Mouse (Mus musculus) cortical plate, adult 2 months (tissue): Measurements from ENCODE around the gene Spc24.

ENCODE experiments used
- CTCF ChIP-seq: fragments of 200-500 bp; IDR thresholded peaks from 2 replicates; pipeline ENCODE4 v1.5.1; 2011; ENCODE audit warnings: mild to moderate bottlenecking, control low read depth, low read length; ENCODE audit not compliant: insufficient read depth; ENCODE audit errors: extremely low read depth
- POLR2A ChIP-seq: fragments of 200-500 bp; IDR thresholded peaks from 2 replicates; pipeline ENCODE4 v1.6.1; 2011; ENCODE audit warnings: mild to moderate bottlenecking, low read length, control low read depth; ENCODE audit not compliant: insufficient read depth; ENCODE audit errors: extremely low read depth

DNA sequence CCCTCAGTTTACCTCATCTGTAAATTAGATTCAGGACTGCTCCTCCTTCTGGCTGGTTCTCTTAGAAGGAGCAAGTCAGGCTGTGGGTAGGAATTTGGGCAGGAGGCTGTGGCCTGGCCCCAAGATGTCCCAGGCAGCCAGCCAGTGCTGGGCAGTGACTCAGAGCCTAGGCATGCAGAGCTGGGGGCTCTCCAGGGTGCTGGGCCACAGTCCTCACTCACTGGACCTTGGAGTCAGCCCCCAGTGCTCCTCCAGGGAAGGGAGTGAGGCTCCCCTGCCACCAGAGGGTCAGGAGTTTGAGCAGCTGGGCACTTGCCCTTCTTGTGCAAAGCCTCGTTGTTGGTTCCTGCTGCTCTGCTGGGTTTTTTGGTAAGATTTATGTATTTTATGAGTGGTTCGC, 6.1 kb downstream of the Spc24 start:
- TF ChIP-seq CTCF (no peak), POLR2A (no peak)
